Mouse (Mus musculus): ENCODE data around the gene Ubr3.
"Not testable (repeated sequence)": the region's sequence is repeated elsewhere in the genome, so short reads cannot be mapped to it uniquely, and the experiment has no call there.

Gene Ubr3

DNA sequence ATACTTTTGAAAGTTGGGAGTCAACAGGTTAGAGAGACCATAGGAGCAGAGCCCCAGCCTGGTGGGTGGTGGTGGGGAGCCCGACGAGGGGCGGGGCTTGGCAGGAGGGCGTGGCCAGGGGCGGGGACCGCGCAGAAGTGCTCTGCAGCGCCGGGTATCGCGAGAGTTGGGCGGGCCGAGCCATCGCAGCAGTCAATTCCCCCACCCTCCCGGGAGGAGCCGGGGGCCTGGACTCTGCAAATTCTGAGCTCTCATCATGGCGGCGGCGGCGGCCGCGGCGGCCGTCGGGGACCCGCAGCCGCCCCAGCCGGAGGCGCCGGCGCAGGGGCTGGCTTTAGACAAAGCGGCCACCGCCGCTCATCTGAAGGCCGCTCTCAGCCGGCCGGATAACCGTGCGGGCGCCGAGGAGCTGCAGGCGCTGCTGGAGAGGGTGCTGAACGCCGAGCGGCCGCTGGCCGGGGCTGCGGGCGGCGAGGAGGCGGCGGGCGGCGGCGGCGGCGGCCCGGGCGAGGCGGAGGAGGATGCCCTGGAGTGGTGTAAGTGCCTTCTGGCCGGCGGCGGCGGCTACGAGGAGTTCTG lies at the start of gene Ubr3:
Ubr3 (plus strand) TSS at position 208 of the 579 bp plus-strand sequence.
- DNase-seq: peak; percentile 99

DNA sequence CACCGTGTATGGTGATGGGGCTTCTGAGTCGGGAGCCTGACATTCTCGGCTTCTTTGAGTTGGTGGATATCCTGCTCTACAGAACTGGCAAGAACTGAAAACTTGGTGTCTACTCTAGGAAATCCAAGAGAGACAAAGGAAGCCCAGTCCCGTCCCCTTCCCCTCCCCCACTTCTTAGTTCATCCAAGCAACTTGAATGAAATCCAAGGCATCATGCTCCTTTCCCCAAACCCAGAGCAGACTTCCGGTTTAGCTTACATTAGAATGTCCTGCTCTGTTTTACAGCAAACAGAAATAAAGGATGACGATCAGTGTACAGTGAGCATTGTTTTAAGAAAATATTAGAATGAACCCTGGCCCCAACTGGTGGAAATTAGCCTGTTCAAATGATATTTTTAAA lies 47.8 kb upstream of the Ubr3 start:
- peak; percentile 38 for DNase-seq

GRCm38 (mm10) chr2:69851427-69852058 lies 45.5 kb upstream of the Ubr3 start:
- no peak for DNase-seq

DNA sequence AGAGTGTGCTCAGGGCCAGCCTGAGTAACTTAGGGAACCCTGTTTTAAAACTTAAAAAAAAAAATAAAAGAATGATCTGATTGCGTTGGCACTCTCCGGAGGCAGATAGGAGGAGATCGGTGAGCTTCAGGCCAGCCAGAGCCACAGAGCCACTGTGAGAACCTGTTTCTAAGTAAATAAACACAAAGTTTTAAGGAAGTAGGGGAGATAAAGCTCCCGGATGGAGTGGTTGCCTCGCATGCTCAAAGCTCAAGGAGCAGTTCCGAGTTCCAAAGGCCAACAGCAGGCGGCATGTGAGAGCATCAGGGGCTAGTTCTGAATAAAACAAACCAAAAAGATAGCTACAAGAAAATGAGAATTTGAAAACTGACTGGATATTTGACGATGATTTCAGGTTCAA lies 40.7 kb upstream of the Ubr3 start:
- DNase-seq: no peak

DNA sequence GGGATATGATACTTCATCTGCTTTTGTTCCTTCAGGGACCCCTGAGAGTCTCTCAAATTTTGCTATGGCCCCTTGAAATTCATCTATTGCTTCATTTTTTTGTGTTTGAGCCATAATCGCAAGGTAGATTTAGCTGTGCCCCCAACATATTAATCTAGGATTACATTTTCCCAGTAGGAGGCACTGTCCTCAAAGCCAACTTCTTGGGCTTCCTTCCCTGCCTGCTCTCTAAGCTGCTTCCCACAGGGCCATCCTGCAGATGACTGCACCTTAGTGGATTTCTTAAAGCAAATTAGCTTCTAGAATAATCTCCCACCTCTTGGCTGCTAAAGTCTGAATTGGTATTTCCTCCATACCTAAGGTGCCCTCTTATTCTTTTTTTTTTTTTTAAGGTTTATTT lies 39.2 kb upstream of the Ubr3 start:
- DNase-seq: no peak

- DNase-seq: peak; percentile 38
These were observed 36.0 kb upstream of the Ubr3 start for GRCm38 (mm10) chr2:69860972-69861452.

- DNase-seq: peak; percentile 97
These were observed 35.5 kb upstream of the Ubr3 start, which contains the start of gene Ssb for GRCm38 (mm10) chr2:69861485-69862091. TSS of gene Ssb (plus strand) at chr2:69861562.

GRCm38 (mm10) chr2:69862117-69862657 lies 34.9 kb upstream of the Ubr3 start:
- DNase-seq: no peak

- no peak for DNase-seq
These were observed 13.1 kb upstream of the Ubr3 start for GRCm38 (mm10) chr2:69883990-69884391.

GRCm38 (mm10) chr2:69884581-69884980 lies 12.5 kb upstream of the Ubr3 start:
- DNase-seq: no peak

GRCm38 (mm10) chr2:69885050-69885449 lies 12.0 kb upstream of the Ubr3 start:
- DNase-seq: no peak

- DNase-seq: peak; percentile 92
These were observed 11.4 kb upstream of the Ubr3 start, which contains the start of gene Mettl5 for GRCm38 (mm10) chr2:69885451-69886305. TSS of gene Mettl5 (minus strand) at chr2:69885615.

DNA sequence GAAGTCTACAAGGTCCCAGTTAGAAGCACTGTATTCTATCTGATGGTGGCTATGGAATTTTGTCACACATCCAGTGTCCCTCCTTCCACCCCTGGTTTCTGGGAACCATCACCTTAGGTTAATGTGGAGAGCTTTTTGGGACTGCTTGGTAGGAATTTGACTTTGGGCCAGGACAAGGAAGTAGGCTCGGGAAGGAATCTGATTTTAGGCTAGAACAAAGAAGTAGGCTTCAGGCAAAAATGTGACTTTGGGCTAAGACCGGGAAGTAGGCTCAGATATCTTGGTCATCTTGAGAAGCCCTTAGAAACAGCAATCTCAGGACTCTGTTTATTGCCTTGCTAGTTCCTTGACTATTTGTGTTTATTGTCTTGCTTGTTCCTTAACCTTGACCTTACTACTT lies 8.1 kb upstream of the Ubr3 start:
- no peak for DNase-seq

- no peak for DNase-seq
These were observed 6.2 kb upstream of the Ubr3 start for GRCm38 (mm10) chr2:69890843-69891242.

DNA sequence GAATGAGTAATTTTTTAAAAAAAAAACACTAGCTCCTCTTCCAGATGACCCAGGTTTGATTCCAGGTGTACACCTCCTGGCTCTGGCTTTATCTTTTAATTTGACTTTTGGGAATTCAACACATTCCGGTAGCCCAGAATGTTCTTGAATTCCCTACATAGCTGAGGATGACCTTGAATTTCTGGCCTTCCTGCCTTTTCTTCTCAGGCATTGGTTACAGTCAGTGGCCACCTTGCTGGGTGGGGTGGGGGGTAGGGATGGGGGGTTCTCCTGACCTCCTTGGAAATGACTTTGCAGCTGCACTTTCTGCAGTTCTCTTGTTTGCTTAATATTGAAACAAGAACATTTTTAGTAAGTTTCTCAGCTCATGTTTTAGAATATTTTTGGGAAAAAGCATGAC lies 3.9 kb upstream of the Ubr3 start:
- DNase-seq: no peak

GRCm38 (mm10) chr2:69893891-69894290 lies 3.2 kb upstream of the Ubr3 start:
- DNase-seq: no peak

GRCm38 (mm10) chr2:69895502-69896223 lies 1.4 kb upstream of the Ubr3 start:
- no peak for DNase-seq

DNA sequence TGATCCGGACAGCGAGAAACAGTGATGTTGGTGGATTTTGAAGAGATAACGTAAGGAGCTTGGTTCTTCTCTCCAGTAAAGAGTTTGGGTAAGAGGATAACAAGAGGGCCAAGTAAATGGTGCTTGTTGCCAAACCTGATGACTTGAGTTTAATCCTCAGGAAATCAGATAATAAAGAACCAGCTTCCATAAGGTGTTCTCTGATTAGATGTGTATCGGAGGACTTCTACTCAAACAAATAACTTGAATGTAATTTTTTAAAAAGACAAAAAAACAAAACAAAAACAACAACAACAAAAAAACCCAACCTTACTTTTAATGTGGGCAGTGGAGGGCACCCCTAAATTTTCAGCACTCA lies 843 bp upstream of the Ubr3 start:
- no peak for DNase-seq

DNA sequence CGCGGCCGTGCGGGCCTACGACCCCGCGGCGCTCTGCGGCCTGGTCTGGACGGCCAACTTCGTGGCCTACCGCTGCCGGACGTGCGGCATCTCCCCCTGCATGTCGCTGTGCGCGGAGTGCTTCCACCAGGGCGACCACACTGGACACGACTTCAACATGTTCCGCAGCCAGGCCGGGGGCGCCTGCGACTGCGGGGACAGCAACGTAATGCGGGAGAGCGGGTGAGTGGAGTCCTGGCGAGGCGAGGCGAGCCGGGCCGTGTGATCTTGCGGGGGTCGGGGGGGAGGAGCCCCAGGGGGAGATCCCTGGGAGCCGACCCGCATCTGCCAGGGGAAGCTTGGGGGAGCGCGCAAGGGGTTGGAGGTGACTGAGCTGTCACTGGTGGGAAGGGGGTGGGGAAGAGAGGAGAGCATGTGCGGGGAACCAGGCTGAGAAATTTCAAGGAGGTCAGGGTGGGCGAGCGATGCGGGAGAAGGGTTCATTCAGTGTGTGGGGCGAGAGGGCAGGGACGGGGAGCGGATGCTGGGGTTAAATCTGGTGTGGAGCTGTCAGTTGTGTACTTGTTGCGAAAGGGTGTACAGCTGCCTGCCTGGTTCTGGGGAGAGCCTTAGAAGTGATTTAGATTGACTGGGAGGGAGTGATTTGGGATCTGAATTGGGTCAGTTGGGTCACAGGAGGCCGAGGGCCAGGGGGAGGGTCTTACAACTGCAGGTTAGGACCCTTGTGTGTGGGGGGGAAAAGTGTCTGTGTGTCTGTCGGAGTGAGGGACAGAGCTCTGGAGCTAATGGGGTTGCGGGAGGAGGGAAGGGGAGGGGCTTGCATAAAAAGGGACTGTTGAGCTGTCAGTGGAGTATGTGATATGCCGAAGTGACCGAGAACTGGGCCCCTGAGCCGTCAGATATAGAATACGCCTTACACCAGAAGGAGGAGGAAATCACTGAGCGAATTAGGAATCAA lies 851 bp downstream of the Ubr3 start:
- DNase-seq: peak; percentile 71

DNA sequence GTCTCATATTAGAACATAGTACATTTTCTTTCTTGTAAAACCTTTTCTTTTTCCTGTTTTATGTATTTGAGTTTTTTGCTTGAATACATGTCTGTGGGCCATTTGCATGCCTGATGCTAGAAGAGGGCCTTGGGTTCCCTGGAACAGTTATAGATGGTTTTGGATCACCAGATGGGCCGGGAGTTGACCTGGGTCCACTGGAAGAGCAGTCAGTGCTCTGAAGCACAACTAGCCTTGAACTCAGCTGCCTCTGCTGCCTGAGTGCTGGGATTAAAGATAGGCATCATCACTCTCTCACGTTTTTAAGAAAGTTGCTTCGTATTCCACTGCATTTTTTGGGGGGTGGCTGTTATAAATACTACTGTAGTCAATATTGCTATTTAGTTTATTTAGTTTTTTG lies 6.5 kb downstream of the Ubr3 start:
- DNase-seq: no peak

GRCm38 (mm10) chr2:69907394-69907793 lies 10.3 kb downstream of the Ubr3 start:
- DNase-seq: not testable (repeated sequence)
